Mouse (Mus musculus): ENCODE results near the gene Ccl9. TPM values are rescaled to one million over a fixed set of nuclear protein-coding genes. Genes with fewer than 3 reads are reported as not detected.

Ccl9 gene
- total RNA-seq, 2 experiments from 2014 or later = 3.9 to 5.1 TPM

DNA sequence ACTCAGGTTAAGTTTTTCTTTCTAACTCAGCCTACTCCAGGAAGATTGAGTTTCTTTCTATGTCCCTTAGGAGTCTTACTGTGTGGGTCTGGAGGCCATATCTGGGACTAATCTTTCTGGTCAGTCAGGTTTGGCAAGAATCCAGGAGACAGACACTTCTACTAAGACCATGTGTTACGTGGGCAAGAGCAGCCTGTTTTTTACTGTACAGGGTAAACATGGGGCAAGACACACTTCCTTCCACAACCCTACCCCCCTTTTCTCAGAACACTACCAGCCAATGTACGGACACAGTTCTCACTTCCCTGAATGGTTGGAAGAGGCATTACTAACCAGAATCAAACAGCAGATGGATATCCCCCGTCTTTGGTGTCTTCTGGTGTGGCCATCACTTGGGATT is 34.2 kb downstream of the Ccl9 start:
- no peak for DNase-seq (ENCODE audit: extremely low spot score in 1 of 2, low spot score in 1 of 2)

DNA sequence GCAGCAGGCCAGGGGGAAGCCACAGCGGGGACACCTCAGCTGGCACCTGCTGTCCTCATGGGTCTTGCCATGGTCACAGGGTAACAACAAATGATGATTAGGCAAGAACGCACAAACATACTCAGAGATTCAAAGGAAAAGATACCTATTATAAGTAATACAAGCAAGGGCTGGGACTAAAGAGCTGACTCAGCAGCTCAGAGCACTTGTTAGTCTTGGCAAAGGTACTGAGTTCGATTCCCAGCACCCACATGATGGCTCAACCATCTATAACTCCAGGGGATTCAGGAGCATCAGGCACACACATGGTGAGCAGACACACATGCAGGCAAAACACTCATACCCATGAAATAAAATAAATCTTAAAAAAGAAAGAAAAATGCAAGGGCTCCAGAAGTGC is 37.0 kb downstream of the Ccl9 start:
- no peak for DNase-seq (ENCODE audit: extremely low spot score in 1 of 2, low spot score in 1 of 2)

DNA sequence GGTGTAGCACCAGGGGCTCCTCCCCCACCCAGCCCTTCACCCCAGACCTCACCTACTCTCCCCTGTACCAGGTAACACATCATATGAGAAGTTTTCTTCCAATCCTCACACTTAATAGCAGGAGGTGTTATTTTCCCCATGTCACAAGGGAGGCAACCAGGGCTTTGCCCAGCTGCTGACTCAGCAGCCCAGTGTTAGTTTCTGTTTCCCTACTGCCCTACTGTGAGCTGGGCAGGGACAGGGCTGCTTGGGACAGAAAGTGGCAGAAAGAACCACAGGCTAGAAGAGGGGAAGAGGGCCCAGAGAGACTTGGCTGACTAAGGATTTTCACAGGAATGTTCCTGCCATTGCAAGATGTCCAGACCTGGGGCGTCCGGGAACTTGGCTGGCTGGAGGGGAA is 37.5 kb downstream of the Ccl9 start:
- no peak for DNase-seq (ENCODE audit: extremely low spot score in 1 of 2, low spot score in 1 of 2)

DNA sequence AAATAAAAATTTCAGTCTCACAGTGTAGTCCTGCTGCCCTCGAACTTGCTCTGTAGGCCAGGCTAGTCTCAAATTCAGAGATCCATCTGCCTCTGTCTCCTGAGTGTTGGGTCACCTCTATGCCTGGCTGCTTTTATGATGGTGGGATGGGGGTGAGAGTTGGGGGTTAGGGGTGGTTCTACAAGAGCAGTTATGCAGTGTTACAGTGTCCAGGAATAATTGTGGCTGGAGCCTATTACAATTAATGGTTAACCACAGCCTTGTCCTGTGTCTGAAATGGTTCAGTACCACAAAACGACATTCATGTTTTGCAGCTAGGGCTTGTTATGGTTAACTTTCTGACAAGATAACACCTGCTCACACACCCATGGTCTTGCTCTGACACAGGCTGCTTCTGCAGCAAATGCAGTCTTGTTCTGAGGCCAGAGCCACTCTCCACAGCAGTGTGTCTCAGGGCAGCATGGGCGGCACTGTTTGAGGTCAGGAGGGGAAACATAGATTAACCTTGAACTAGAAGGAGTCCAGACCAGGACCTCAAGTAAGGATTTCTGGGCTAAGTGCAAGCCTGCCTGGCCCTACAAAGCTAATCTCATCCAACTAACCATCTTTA is 39.6 kb downstream of the Ccl9 start:
- DNase-seq (ENCODE audit: extremely low spot score in 1 of 2, low spot score in 1 of 2) = no peak

DNA sequence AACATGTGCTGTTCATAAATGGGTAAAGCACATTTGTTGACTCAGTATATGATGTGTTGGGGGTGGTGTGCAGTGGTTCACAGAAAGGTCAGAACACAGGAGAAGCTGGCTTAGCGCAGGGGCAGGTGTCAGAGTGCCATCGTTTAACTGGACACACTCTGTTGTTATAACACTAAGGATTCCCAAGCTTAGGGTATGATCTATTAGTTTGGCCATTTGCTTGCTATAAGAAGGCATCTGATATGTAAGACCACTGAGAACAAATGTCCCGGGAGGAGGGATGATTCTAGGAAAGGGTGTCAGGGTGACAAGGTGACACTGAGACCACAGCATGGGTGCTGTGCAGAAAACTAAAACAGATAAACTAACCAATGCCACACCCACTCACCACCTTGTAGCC is 41.6 kb downstream of the Ccl9 start:
- no peak for DNase-seq (ENCODE audit: extremely low spot score in 1 of 2, low spot score in 1 of 2)

DNA sequence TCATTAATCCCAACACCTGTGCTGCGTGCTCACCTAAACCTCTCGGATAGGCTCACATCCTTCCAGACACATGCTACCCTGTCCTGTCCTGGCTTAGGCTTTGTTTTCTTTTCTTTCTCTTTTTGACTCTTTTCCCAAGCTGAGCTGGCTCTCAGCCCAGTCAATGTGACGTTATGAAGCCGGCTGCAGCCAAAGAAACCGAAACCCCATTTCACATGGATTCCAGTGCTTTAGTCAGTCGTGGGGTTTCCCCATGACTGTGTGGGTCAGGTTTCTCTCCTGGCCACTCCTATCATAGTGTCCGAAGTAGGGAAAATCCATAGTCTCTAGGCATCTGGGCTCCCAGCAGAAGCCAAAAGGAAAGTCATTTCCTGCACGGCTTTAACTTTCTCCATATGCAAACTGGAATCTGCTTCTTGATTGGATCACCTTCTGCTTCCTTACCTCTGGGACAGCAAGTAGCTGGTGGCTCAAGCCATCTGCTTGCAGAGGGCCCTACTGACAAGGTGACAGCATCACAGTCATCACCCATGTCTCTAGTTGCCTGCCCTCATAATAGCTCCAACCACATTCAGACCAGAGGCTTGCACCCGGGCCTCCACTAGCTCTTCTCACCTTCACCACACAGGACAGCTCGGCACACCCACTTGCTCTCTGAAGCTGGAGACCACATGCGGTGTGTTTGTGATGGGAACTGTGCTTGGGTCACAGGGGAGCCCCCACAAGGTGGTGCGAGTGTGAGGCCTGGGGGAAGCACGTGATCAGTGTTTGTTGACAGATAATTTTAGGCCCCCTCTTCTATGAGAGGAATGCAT is 43.6 kb downstream of the Ccl9 start:
- peak in 1 of 2 experiments; percentile 66 for DNase-seq (ENCODE audit: extremely low spot score in 1 of 2, low spot score in 1 of 2)

DNA sequence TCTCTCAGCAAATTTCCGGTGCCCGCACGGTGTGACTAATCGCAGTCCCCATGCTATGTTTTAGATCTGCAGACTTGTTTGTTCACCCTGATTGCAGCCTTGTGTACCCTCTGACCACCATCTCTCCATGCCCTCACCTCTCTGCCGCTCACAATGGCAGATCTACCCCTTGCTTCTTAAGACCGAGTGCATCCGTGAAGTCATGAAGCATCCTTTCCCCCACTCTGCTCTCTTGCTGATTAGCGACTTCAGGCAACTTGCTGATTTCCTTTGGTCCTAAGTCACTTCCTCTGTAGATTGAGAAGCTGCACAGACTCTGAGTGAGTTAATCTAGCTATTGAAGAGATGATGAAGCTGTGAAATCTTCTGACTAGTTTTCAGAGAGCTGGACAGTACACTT is 44.3 kb downstream of the Ccl9 start:
- DNase-seq (ENCODE audit: extremely low spot score in 1 of 2, low spot score in 1 of 2) = no peak

DNA sequence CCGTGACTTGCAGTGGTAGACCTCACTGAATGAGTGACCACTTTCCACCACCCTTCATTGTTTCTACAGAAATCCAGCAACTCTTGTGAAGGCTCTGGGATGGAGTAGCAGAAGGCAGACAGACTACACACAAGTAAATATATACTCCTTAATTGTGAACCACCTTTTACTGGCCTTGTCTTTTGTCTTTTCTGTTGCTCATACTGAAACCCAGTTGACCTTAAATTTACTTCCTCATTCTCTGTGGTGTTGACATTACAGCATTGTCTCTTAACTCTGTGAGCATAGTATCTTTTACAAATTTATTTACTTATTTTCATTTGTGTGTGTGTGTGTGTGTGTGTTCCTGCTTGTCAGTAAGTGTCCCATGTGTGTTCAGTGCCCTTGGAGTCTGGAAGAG is 45.2 kb downstream of the Ccl9 start:
- no peak for DNase-seq (ENCODE audit: extremely low spot score in 1 of 2, low spot score in 1 of 2)

DNA sequence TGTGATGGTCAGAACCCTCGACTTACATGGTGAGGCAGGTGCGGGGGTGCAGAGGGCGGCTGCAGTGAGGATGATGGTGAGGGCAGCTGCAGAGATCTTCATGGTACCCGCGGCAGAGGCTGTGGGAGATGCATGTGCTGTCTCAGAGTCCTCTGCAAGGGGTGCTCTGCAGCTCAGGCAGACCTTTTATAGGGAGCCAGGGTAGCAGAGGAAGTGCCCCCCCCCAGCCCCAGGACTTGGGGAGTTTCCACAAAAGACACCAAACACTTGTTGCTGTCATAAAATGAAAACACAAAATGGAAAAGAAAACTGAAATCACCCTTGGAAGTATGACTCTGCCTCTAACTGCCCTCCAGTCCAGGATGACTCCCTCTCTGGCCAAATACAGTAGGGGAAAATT is 48.1 kb downstream of the Ccl9 start, which contains the start of gene Ccl5:
Gene Ccl5, minus strand, starts transcription at position 159 of the 400 bp plus-strand sequence.
- no peak for DNase-seq (ENCODE audit: extremely low spot score in 1 of 2, low spot score in 1 of 2)

DNA sequence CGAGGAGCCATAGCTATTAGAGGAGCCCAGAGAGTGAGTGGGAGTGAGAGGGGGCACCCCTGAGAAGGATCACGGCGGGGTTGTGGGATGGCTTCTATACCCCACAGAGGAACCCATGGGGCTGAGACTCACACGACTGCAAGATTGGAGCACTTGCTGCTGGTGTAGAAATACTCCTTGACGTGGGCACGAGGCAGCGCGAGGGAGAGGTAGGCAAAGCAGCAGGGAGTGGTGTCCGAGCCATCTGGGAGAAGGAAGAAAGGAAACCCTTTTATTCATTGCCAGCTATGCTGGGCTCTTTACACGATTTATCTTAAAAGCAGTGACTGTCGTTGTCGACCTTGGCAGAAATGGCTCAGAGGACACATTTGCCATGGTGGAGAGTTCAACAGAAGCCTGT is 49.4 kb downstream of the Ccl9 start:
- DNase-seq (ENCODE audit: extremely low spot score in 1 of 2, low spot score in 1 of 2) = no peak

Other genes starting within 250 kb of the Ccl9 start
- 100 to 1,000 TPM; 222 to 242 TPM for gene Rasl10b, start 169.5 kb downstream of the Ccl9 start, total RNA-seq (2021)
- under 1 TPM; 0.20 to 0.26 TPM for gene Gas2l2, start 149.2 kb downstream of the Ccl9 start, total RNA-seq (2021)
- not detected for gene 1700020L24Rik, start 141.0 kb downstream of the Ccl9 start, total RNA-seq (2021)
- 1 to 10 TPM; 2.8 to 3.4 TPM for gene Mmp28, start 115.6 kb downstream of the Ccl9 start, total RNA-seq (2021)
- 10 to 100 TPM; 61.7 to 80.3 TPM for gene Taf15, start 105.5 kb downstream of the Ccl9 start, total RNA-seq (2021)
- gene Heatr9, start 56.5 kb downstream of the Ccl9 start, total RNA-seq (2021) = not detected
- not detected for gene Ccl5, start 48.1 kb downstream of the Ccl9 start, total RNA-seq (2021)
- gene Ccl6, start 14.5 kb upstream of the Ccl9 start, total RNA-seq (2021) = 1 to 10 TPM; 1.7 to 2.5 TPM
- gene Rpl9-ps1, start 67.0 kb upstream of the Ccl9 start, total RNA-seq (2021) = not detected
- not detected for gene Ccl3, start 70.7 kb upstream of the Ccl9 start, total RNA-seq (2021)
- not detected for gene Ccl4, start 83.9 kb upstream of the Ccl9 start, total RNA-seq (2021)
- gene Wfdc17, start 125.4 kb upstream of the Ccl9 start, total RNA-seq (2021) = not detected
- not detected for gene Wfdc18, start 130.4 kb upstream of the Ccl9 start, total RNA-seq (2021)
- not detected for gene Wfdc21, start 168.3 kb upstream of the Ccl9 start, total RNA-seq (2021)
- 10 to 100 TPM; 15.0 to 20.8 TPM for gene Heatr6, start 175.1 kb upstream of the Ccl9 start, total RNA-seq (2021)

Measured in layer of hippocampus, postnatal 25 days (tissue).